Mouse (Mus musculus) gastrocnemius, postnatal 25 days (tissue): ENCODE data around the gene Gm38655. TPM values are rescaled to one million over a fixed set of nuclear protein-coding genes. Genes with fewer than 3 reads are reported as not detected.
"Not testable (repeated sequence)": the region's sequence is repeated elsewhere in the genome, so short reads cannot be mapped to it uniquely, and the experiment has no call there.

ENCODE experiments used
- DNase-seq: peaks from one replicate; pipeline ENCODE4 v3.0.0; 2022
- total RNA-seq, 2 experiments: library from RNA; stranded (reverse); gene quantifications; 1 replicate in 1 of 2; 2 replicates in 1 of 2; pipeline ENCODE4 v1.2.3; 2021

Gene Gm38655
- total RNA-seq, 2 experiments from 2014 or later: not detected

GRCm38 (mm10) chr17:25169706-25170105 lies 5.6 kb downstream of the Gm38655 start:
- no peak for DNase-seq

GRCm38 (mm10) chr17:25165970-25166671 lies 9.2 kb downstream of the Gm38655 start:
- DNase-seq: no peak

- no peak for DNase-seq
Observed at GRCm38 (mm10) chr17:25164770-25165169, 10.5 kb downstream of the Gm38655 start.

GRCm38 (mm10) chr17:25163387-25163786 lies 11.9 kb downstream of the Gm38655 start:
- DNase-seq: no peak

GRCm38 (mm10) chr17:25162161-25162560 lies 13.1 kb downstream of the Gm38655 start, which contains the start of gene Ccdc154:
Gene Ccdc154, plus strand, starts transcription at chr17:25162461.
- DNase-seq: no peak

- DNase-seq: no peak
Observed at GRCm38 (mm10) chr17:25139960-25140359, 35.3 kb downstream of the Gm38655 start.

GRCm38 (mm10) chr17:25138803-25139202 lies 36.5 kb downstream of the Gm38655 start:
- DNase-seq: no peak

- DNase-seq: no peak
Observed at GRCm38 (mm10) chr17:25135622-25136021, 39.6 kb downstream of the Gm38655 start.

GRCm38 (mm10) chr17:25133275-25133698 lies 42.0 kb downstream of the Gm38655 start, which contains the start of gene Clcn7:
Gene Clcn7, plus strand, starts transcription at chr17:25133391.
- peak; percentile 88 for DNase-seq

GRCm38 (mm10) chr17:25130060-25130459 lies 45.2 kb downstream of the Gm38655 start:
- no peak for DNase-seq

GRCm38 (mm10) chr17:25127681-25128080 lies 47.6 kb downstream of the Gm38655 start:
- DNase-seq: no peak

GRCm38 (mm10) chr17:25127079-25127478 lies 48.2 kb downstream of the Gm38655 start:
- DNase-seq: no peak

GRCm38 (mm10) chr17:25125442-25126060 lies 49.7 kb downstream of the Gm38655 start:
- DNase-seq: not testable (repeated sequence)

GRCm38 (mm10) chr17:25123979-25124378 lies 51.3 kb downstream of the Gm38655 start:
- no peak for DNase-seq

Other genes starting within 250 kb of the Gm38655 start
- 10 to 100 TPM; 19.5 TPM for gene Mapk8ip3, start 238.5 kb downstream of the Gm38655 start, total RNA-seq
- 1 to 10 TPM; 5.5 to 8.6 TPM for gene Jpt2, start 214.8 kb downstream of the Gm38655 start, total RNA-seq
- 1 to 10 TPM; 6.8 to 6.9 TPM for gene Cramp1l, start 159.7 kb downstream of the Gm38655 start, total RNA-seq
- 1 to 10 TPM; 2.7 to 4.6 TPM for gene Ift140, start 159.4 kb downstream of the Gm38655 start, total RNA-seq
- gene Tmem204, start 91.9 kb downstream of the Gm38655 start, total RNA-seq: 10 to 100 TPM in 1 of 2 experiments, 1 to 10 TPM in 1; 9.4 to 11.0 TPM
- gene Telo2, start 59.5 kb downstream of the Gm38655 start, total RNA-seq: 1 to 10 TPM; 5.8 to 5.9 TPM
- 1 to 10 TPM; 4.4 to 6.6 TPM for gene Ptx4, start 54.7 kb downstream of the Gm38655 start, total RNA-seq
- gene Clcn7, start 42.1 kb downstream of the Gm38655 start, total RNA-seq: 10 to 100 TPM; 11.7 to 13.1 TPM
- gene Ccdc154, start 13.0 kb downstream of the Gm38655 start, total RNA-seq: not detected
- 10 to 100 TPM; 12.5 to 14.3 TPM for gene BC003965, start 9.1 kb upstream of the Gm38655 start, total RNA-seq
- 1 to 10 TPM; 4.4 to 4.5 TPM for gene Unkl, start 12.9 kb upstream of the Gm38655 start, total RNA-seq
- gene Gnptg, start 64.7 kb upstream of the Gm38655 start, total RNA-seq: 10 to 100 TPM; 12.9 to 15.9 TPM
- gene Tsr3, start 64.7 kb upstream of the Gm38655 start, total RNA-seq: 10 to 100 TPM; 17.2 to 18.1 TPM
- not detected for gene Baiap3, start 80.9 kb upstream of the Gm38655 start, total RNA-seq
- gene Ube2i, start 99.2 kb upstream of the Gm38655 start, total RNA-seq: 10 to 100 TPM; 59.1 to 62.2 TPM
- 1 to 10 TPM in 1 of 2 experiments, under 1 TPM in 1; 0.59 to 1.2 TPM for gene Prss34, start 122.9 kb upstream of the Gm38655 start, total RNA-seq
- not detected for gene Prss28, start 133.2 kb upstream of the Gm38655 start, total RNA-seq
- not detected for gene Prss29, start 143.2 kb upstream of the Gm38655 start, total RNA-seq
- gene Tpsab1, start 170.1 kb upstream of the Gm38655 start, total RNA-seq: 1 to 10 TPM; 1.3 to 3.1 TPM
- 1 to 10 TPM; 3.4 to 7.6 TPM for gene Tpsb2, start 190.8 kb upstream of the Gm38655 start, total RNA-seq
- not detected for gene Tpsg1, start 193.8 kb upstream of the Gm38655 start, total RNA-seq